Mouse (Mus musculus): ENCODE data around the gene Stx4a. TPM values are rescaled to one million over a fixed set of nuclear protein-coding genes. Genes with fewer than 3 reads are reported as not detected.
"Not testable (repeated sequence)": the region's sequence is repeated elsewhere in the genome, so short reads cannot be mapped to it uniquely, and the experiment has no call there.

Gene Stx4a
- polyA plus RNA-seq (2015; fragmentation: Nextera tagmentation; extraction: Ambion mirVana) = 58.9 and 69.6 TPM in 2 replicates

GRCm38 (mm10) chr7:127824176-127824871 lies at the start of gene Stx4a, which contains the start of gene Stx1b:
Gene Stx4a (plus strand): TSS chr7:127824294.
Gene Stx1b (minus strand): TSS chr7:127824549.
- Histone ChIP-seq H3K4me2 (replicated peaks) (peak within 1 kb of the TSS; percentile 77), H3K4me3 (replicated peaks) (peak within 1 kb of the TSS; percentile 61), H3K4me1 (peaks cover 31% of the 10 kb centered on the region), H3K27me3 (no peaks in the 10 kb centered on the region), H3K27ac (replicated peaks) (peak within 1 kb of the TSS; percentile 55), H3K9me3 (replicated peaks) (no peaks in the 10 kb centered on the region), H3K9ac (peak within 1 kb of the TSS; percentile 65), H3K36me3 (no peaks in the 10 kb centered on the region)
- peak; percentile 80 for ATAC-seq (ENCODE audit: insufficient number of reproducible peaks, low FRiP score, low TSS enrichment, low read depth)
- WGBS = 2% methylated on average over 35 of the region's 38 CpGs

DNA sequence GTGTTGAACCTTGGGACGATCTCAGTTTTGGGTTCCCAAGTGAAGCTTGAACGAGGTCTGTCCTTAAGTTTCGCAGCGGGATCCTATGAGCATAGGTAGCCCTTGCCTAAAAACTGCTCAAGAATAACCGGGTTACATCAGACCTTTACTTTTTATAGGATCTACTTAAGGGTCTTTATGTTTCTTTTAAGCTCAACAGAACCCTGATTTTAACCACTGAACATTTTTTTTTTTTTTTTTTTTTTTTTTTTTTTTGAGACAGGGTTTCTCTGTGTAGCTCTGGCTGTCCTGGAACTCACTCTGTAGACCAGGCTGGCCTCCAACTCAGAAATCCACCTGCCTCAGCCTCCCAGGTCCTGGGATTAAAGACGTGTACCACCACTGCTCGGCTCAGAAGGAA lies 48.3 kb upstream of the Stx4a start:
- not testable (repeated sequence) for H3K27me3 ChIP-seq; H3K9me3 ChIP-seq (replicated peaks); ATAC-seq (ENCODE audit: insufficient number of reproducible peaks, low FRiP score, low TSS enrichment, low read depth)
- peak overlapping the region; percentile 99; the same call in 1 of the 2 replicates for H3K27ac ChIP-seq (replicated peaks)
- peaks cover 19% of the 10 kb centered on the region for H3K36me3 ChIP-seq
- H3K9ac ChIP-seq = peak overlapping the region; percentile 83; the same call in 1 of the 2 replicates
- 69% methylated on average over 7 of the region's 7 CpGs for WGBS
- H3K4me3 ChIP-seq (replicated peaks) = peak overlapping the region; percentile 87
- peaks cover 32% of the 10 kb centered on the region for H3K4me1 ChIP-seq
- H3K4me2 ChIP-seq (replicated peaks) = peak overlapping the region; percentile 79

GRCm38 (mm10) chr7:127776426-127776825 lies 47.7 kb upstream of the Stx4a start, which contains the start of gene Setd1a:
Gene Setd1a (plus strand): TSS chr7:127776670.
- WGBS = under 1% methylated on average over 23 of the region's 23 CpGs
- ATAC-seq (ENCODE audit: insufficient number of reproducible peaks, low FRiP score, low TSS enrichment, low read depth) = peak; percentile 78
- H3K9me3 ChIP-seq (replicated peaks) = no peaks in the 10 kb centered on the region
- peak within 1 kb of the TSS; percentile 79 for H3K4me2 ChIP-seq (replicated peaks)
- peaks cover 25% of the 10 kb centered on the region for H3K36me3 ChIP-seq
- peak within 1 kb of the TSS; percentile 99 for H3K27ac ChIP-seq (replicated peaks)
- no peaks in the 10 kb centered on the region for H3K27me3 ChIP-seq
- H3K9ac ChIP-seq = peak within 1 kb of the TSS; percentile 83
- peak within 1 kb of the TSS; percentile 87 for H3K4me3 ChIP-seq (replicated peaks)
- peaks cover 26% of the 10 kb centered on the region for H3K4me1 ChIP-seq

- peak overlapping the region; percentile 79 for H3K4me2 ChIP-seq (replicated peaks)
- H3K27ac ChIP-seq (replicated peaks) = peak overlapping the region; percentile 99
- no peaks in the 10 kb centered on the region for H3K9me3 ChIP-seq (replicated peaks)
- WGBS = under 1% methylated on average over 69 of the region's 70 CpGs
- H3K36me3 ChIP-seq = peaks cover 31% of the 10 kb centered on the region
- ATAC-seq (ENCODE audit: insufficient number of reproducible peaks, low FRiP score, low TSS enrichment, low read depth) = peak; percentile 90
- peak overlapping the region; percentile 83 for H3K9ac ChIP-seq
- H3K27me3 ChIP-seq = no peaks in the 10 kb centered on the region
- peaks cover 24% of the 10 kb centered on the region for H3K4me1 ChIP-seq
- peak overlapping the region; percentile 87 for H3K4me3 ChIP-seq (replicated peaks)
Measured at GRCm38 (mm10) chr7:127776878-127777473, 47.1 kb upstream of the Stx4a start.

DNA sequence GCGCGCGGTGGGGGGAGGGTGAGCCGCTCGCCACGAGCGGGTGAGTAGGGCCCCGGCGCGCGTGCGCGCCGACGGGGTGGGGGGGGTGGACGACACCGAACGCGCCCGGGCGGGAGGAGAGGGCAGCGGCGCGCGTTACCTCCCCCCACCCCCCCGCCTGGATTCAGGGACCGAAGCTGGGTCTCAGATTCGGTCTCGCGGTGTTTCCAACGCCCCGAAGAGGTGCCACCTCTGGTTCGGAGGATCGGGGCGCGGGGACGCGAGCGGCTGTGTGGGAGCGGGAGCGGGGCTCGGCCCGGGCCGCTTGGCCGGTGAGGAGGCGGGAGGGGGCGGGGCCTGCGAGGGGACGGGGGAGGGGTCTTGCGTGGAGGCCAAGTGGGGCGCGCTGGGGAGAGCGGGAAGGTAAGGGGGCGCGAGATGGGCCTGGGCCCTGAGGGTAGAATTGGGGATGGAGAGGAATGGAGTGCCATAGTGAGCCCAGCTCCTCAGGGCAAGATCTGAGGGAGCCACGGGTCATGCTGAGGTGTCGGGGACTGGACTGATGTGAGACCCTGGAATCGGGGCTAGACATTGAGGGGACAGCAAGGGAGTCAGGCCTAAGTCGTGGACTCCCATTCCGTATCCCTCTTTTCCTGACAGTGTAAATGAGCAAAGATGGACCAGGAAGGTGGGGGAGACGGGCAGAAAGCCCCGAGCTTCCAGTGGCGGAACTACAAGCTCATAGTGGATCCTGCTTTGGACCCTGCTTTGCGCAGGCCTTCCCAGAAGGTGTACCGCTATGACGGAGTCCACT lies 46.4 kb upstream of the Stx4a start:
- Histone ChIP-seq H3K4me1 (peaks cover 24% of the 10 kb centered on the region), H3K4me3 (replicated peaks) (peak overlapping the region; percentile 87), H3K27me3 (no peaks in the 10 kb centered on the region), H3K4me2 (replicated peaks) (peak overlapping the region; percentile 79), H3K27ac (replicated peaks) (peak overlapping the region; percentile 99), H3K9ac (peak overlapping the region; percentile 83), H3K36me3 (peaks cover 38% of the 10 kb centered on the region), H3K9me3 (replicated peaks) (no peaks in the 10 kb centered on the region)
- peak; percentile 51 for ATAC-seq (ENCODE audit: insufficient number of reproducible peaks, low FRiP score, low TSS enrichment, low read depth)
- WGBS = 2% methylated on average over 62 of the region's 66 CpGs

DNA sequence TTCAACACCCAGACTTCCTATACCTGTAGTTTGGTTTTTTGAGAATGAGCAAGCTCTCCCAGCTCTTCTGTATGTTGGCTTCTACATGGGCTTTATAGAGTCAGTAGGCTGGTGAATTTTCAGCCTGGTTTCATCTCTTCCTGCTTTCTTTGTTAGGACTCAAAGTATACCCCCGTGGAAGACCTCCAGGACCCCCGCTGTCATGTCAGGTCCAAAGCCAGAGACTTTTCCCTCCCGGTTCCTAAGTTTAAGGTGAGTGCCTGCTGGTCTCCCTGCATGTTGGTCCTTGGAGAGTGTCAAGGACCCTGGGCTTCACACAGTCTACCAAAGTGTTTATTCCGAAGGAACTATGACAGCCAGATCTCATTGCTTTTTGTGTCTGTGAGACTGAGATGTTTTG lies 45.7 kb upstream of the Stx4a start:
- no peaks in the 10 kb centered on the region for H3K9me3 ChIP-seq (replicated peaks)
- no peaks in the 10 kb centered on the region for H3K27me3 ChIP-seq
- peak overlapping the region; percentile 79 for H3K4me2 ChIP-seq (replicated peaks)
- H3K4me3 ChIP-seq (replicated peaks) = peak overlapping the region; percentile 87
- no peak for ATAC-seq (ENCODE audit: insufficient number of reproducible peaks, low FRiP score, low TSS enrichment, low read depth)
- no peak overlapping the region for H3K27ac ChIP-seq (replicated peaks)
- peaks cover 24% of the 10 kb centered on the region for H3K4me1 ChIP-seq
- H3K9ac ChIP-seq = peak overlapping the region; percentile 83
- peaks cover 41% of the 10 kb centered on the region for H3K36me3 ChIP-seq
- WGBS = 78% methylated on average over 4 of the region's 4 CpGs

- H3K9ac ChIP-seq = no peak within 1 kb of the TSS
- H3K4me2 ChIP-seq (replicated peaks) = no peak within 1 kb of the TSS
- H3K9me3 ChIP-seq (replicated peaks) = no peaks in the 10 kb centered on the region
- H3K27ac ChIP-seq (replicated peaks) = no peak within 1 kb of the TSS
- H3K4me1 ChIP-seq = no peaks in the 10 kb centered on the region
- H3K27me3 ChIP-seq = no peaks in the 10 kb centered on the region
- ATAC-seq (ENCODE audit: insufficient number of reproducible peaks, low FRiP score, low TSS enrichment, low read depth) = no peak
- WGBS = 89% methylated on average over 7 of the region's 7 CpGs
- no peak within 1 kb of the TSS for H3K4me3 ChIP-seq (replicated peaks)
- peaks cover 97% of the 10 kb centered on the region for H3K36me3 ChIP-seq
Measured at GRCm38 (mm10) chr7:127785308-127785707, 38.8 kb upstream of the Stx4a start, which contains the start of gene Gm49388. Gene Gm49388 (plus strand): TSS chr7:127785608.

GRCm38 (mm10) chr7:127797076-127797845 lies 26.8 kb upstream of the Stx4a start:
- Histone ChIP-seq H3K36me3 (peaks cover 83% of the 10 kb centered on the region), H3K4me3 (replicated peaks) (no peak overlapping the region), H3K27ac (replicated peaks) (no peak overlapping the region), H3K4me1 (peaks cover 14% of the 10 kb centered on the region), H3K9me3 (replicated peaks) (no peaks in the 10 kb centered on the region), H3K4me2 (replicated peaks) (no peak overlapping the region), H3K9ac (no peak overlapping the region), H3K27me3 (no peaks in the 10 kb centered on the region)
- no peak for ATAC-seq (ENCODE audit: insufficient number of reproducible peaks, low FRiP score, low TSS enrichment, low read depth)
- 89% methylated on average over 23 of the region's 23 CpGs for WGBS

- no peaks in the 10 kb centered on the region for H3K27me3 ChIP-seq
- no peak overlapping the region for H3K4me3 ChIP-seq (replicated peaks)
- H3K36me3 ChIP-seq = peaks cover 82% of the 10 kb centered on the region
- H3K4me1 ChIP-seq = peaks cover 14% of the 10 kb centered on the region
- 87% methylated on average over 4 of the region's 4 CpGs for WGBS
- H3K4me2 ChIP-seq (replicated peaks) = no peak overlapping the region
- no peak for ATAC-seq (ENCODE audit: insufficient number of reproducible peaks, low FRiP score, low TSS enrichment, low read depth)
- no peak overlapping the region for H3K27ac ChIP-seq (replicated peaks)
- no peak overlapping the region for H3K9ac ChIP-seq
- H3K9me3 ChIP-seq (replicated peaks) = no peaks in the 10 kb centered on the region
Measured at GRCm38 (mm10) chr7:127798591-127798990, 25.5 kb upstream of the Stx4a start.

GRCm38 (mm10) chr7:127799211-127799610 lies 24.9 kb upstream of the Stx4a start:
- 90% methylated on average over 13 of the region's 13 CpGs for whole genome bisulfite sequencing
- no peak overlapping the region for H3K27ac ChIP-seq (replicated peaks)
- H3K9ac ChIP-seq = no peak overlapping the region
- no peak for ATAC-seq (ENCODE audit: insufficient number of reproducible peaks, low FRiP score, low TSS enrichment, low read depth)
- peaks cover 14% of the 10 kb centered on the region for H3K4me1 ChIP-seq
- no peaks in the 10 kb centered on the region for H3K27me3 ChIP-seq
- H3K9me3 ChIP-seq (replicated peaks) = no peaks in the 10 kb centered on the region
- peaks cover 81% of the 10 kb centered on the region for H3K36me3 ChIP-seq
- H3K4me2 ChIP-seq (replicated peaks) = no peak overlapping the region
- no peak overlapping the region for H3K4me3 ChIP-seq (replicated peaks)

Measured in embryonic facial prominence, embryonic 15.5 days (tissue).